Mouse (Mus musculus) stomach, embryonic 16.5 days (tissue): ENCODE measurements at regions not wholly inside any gene's neighbourhood (a gene's known extent, or its start where the extent isn't known, plus 50 kb on each side); places are given as distances from the start of the nearest gene placed in this dataset.

Experiments
- ATAC-seq: fragments of 200-750 bp; cut with Nextera tagmentation; 2 replicates; pipeline ENCODE4 v1.8.0; 2017; ENCODE audit warnings: moderate number of reproducible peaks, moderate TSS enrichment; ENCODE audit not compliant: insufficient read depth, low FRiP score
- H3K27ac ChIP-seq: fragments of 300-500 bp; sonication (generic); 2 replicates; pipeline ENCODE4 v1.5.1; 2014; ENCODE audit warnings: low read length
- H3K27me3 ChIP-seq: fragments of 300-500 bp; sonication (generic); 2 replicates; pipeline ENCODE4 v1.6.1; 2014; ENCODE audit warnings: low read length, control low read depth, mixed read lengths; ENCODE audit not compliant: control insufficient read depth, insufficient read depth
- H3K36me3 ChIP-seq: fragments of 300-500 bp; sonication (generic); 2 replicates; pipeline ENCODE4 v1.6.1; 2014; ENCODE audit warnings: low read length; ENCODE audit not compliant: control insufficient read depth, insufficient read depth
- H3K4me1 ChIP-seq: fragments of 300-500 bp; sonication (generic); 2 replicates; pipeline ENCODE4 v1.6.1; 2014; ENCODE audit warnings: low read length, control low read depth, mixed read lengths; ENCODE audit not compliant: control insufficient read depth, insufficient read depth
- H3K4me2 ChIP-seq: fragments of 300-500 bp; sonication (generic); 2 replicates; pipeline ENCODE4 v1.6.1; 2014; ENCODE audit warnings: low read depth, low read length, mixed read lengths
- H3K4me3 ChIP-seq: fragments of 300-500 bp; sonication (generic); replicated peaks from 2 replicates; pipeline ENCODE4 v1.5.1; 2014; ENCODE audit warnings: mild to moderate bottlenecking, low read length
- H3K9ac ChIP-seq: fragments of 300-500 bp; sonication (generic); 2 replicates; pipeline ENCODE4 v1.6.1; 2014; ENCODE audit warnings: low read length
- H3K9me3 ChIP-seq: fragments of 300-500 bp; sonication (generic); replicated peaks from 2 replicates; pipeline ENCODE4 v1.6.1; 2016; ENCODE audit warnings: low read length, control low read depth; ENCODE audit not compliant: control insufficient read depth
- WGBS: fragments of 180-500 bp; shearing (Covaris S2); extraction: QIAGEN DNeasy Blood & Tissue Kit; methylation state at CpG from one replicate; pipeline ENCODE4 v1.1.7; 2014; 5-methylcytosine and 5-hydroxymethylcytosine counted together

GRCm38 (mm10) chr10:111893489-111893888 is 79.0 kb upstream of the Krr1 start:
- WGBS: 65% methylated on average over 5 of the region's 5 CpGs
- peak; percentile 51; the same call in 1 of the 2 replicates for ATAC-seq
- Histone ChIP-seq H3K4me1 (peaks cover 3% of the 10 kb centered on the region; the same call in 1 of the 2 replicates), H3K9me3 (no peaks in the 10 kb centered on the region), H3K4me3 (no peak overlapping the region), H3K27ac (peak overlapping the region; percentile 90), H3K4me2 (no peak overlapping the region), H3K36me3 (no peaks in the 10 kb centered on the region), H3K27me3 (no peaks in the 10 kb centered on the region), H3K9ac (no peak overlapping the region)

- Histone ChIP-seq H3K4me3 (no peak overlapping the region), H3K4me1 (peaks cover 3% of the 10 kb centered on the region; the same call in 1 of the 2 replicates), H3K9ac (no peak overlapping the region), H3K9me3 (no peaks in the 10 kb centered on the region), H3K27ac (peak overlapping the region; percentile 90), H3K27me3 (no peaks in the 10 kb centered on the region), H3K4me2 (no peak overlapping the region), H3K36me3 (no peaks in the 10 kb centered on the region)
- peak; percentile 88 for ATAC-seq
- 57% methylated on average over 8 of the region's 8 CpGs for WGBS
Measured at GRCm38 (mm10) chr10:111893941-111894340, 78.5 kb upstream of the Krr1 start.

GRCm38 (mm10) chr10:111897361-111897760 is 75.1 kb upstream of the Krr1 start:
- H3K9me3 ChIP-seq: no peaks in the 10 kb centered on the region
- H3K9ac ChIP-seq: no peak overlapping the region
- H3K4me2 ChIP-seq: no peak overlapping the region
- WGBS: 60% methylated on average over 3 of the region's 3 CpGs
- H3K4me3 ChIP-seq: no peak overlapping the region
- peaks cover 3% of the 10 kb centered on the region; the same call in 1 of the 2 replicates for H3K4me1 ChIP-seq
- ATAC-seq: no peak
- no peaks in the 10 kb centered on the region for H3K36me3 ChIP-seq
- no peaks in the 10 kb centered on the region for H3K27me3 ChIP-seq
- H3K27ac ChIP-seq: no peak overlapping the region

- Histone ChIP-seq H3K4me1 (no peaks in the 10 kb centered on the region), H3K9me3 (no peaks in the 10 kb centered on the region), H3K27ac (no peak overlapping the region), H3K4me2 (no peak overlapping the region), H3K4me3 (no peak overlapping the region), H3K36me3 (no peaks in the 10 kb centered on the region), H3K9ac (no peak overlapping the region), H3K27me3 (no peaks in the 10 kb centered on the region)
- ATAC-seq: no peak
- 74% methylated on average over 17 of the region's 17 CpGs for WGBS
Measured at GRCm38 (mm10) chr10:111900723-111901716, 71.4 kb upstream of the Krr1 start.

GRCm38 (mm10) chr10:111903956-111904355 is 68.5 kb upstream of the Krr1 start:
- Histone ChIP-seq H3K27me3 (no peaks in the 10 kb centered on the region), H3K4me3 (no peak overlapping the region), H3K9ac (no peak overlapping the region), H3K36me3 (no peaks in the 10 kb centered on the region), H3K9me3 (no peaks in the 10 kb centered on the region), H3K27ac (no peak overlapping the region), H3K4me1 (no peaks in the 10 kb centered on the region), H3K4me2 (no peak overlapping the region)
- no peak for ATAC-seq
- 91% methylated on average over 8 of the region's 8 CpGs for WGBS

- Histone ChIP-seq H3K9me3 (no peaks in the 10 kb centered on the region), H3K4me1 (no peaks in the 10 kb centered on the region), H3K27me3 (no peaks in the 10 kb centered on the region), H3K9ac (no peak overlapping the region), H3K4me3 (no peak overlapping the region), H3K36me3 (no peaks in the 10 kb centered on the region), H3K4me2 (no peak overlapping the region), H3K27ac (no peak overlapping the region)
- WGBS: 82% methylated on average over 5 of the region's 5 CpGs
- no peak for ATAC-seq
Measured at GRCm38 (mm10) chr10:111907836-111908235, 64.6 kb upstream of the Krr1 start.

- WGBS: 94% methylated on average over 6 of the region's 6 CpGs
- Histone ChIP-seq H3K9ac (no peak overlapping the region), H3K27ac (no peak overlapping the region), H3K4me1 (no peaks in the 10 kb centered on the region), H3K27me3 (no peaks in the 10 kb centered on the region), H3K4me3 (no peak overlapping the region), H3K36me3 (no peaks in the 10 kb centered on the region), H3K4me2 (no peak overlapping the region), H3K9me3 (no peaks in the 10 kb centered on the region)
- no peak for ATAC-seq
Measured at GRCm38 (mm10) chr10:111912561-111912960, 59.9 kb upstream of the Krr1 start.

GRCm38 (mm10) chr10:111913066-111913785 is 59.2 kb upstream of the Krr1 start:
- Histone ChIP-seq H3K4me3 (no peak overlapping the region), H3K4me2 (no peak overlapping the region), H3K36me3 (no peaks in the 10 kb centered on the region), H3K9ac (no peak overlapping the region), H3K27ac (no peak overlapping the region), H3K27me3 (no peaks in the 10 kb centered on the region), H3K4me1 (no peaks in the 10 kb centered on the region), H3K9me3 (no peaks in the 10 kb centered on the region)
- no peak for ATAC-seq
- WGBS: 86% methylated on average over 20 of the region's 20 CpGs

- no peak for ATAC-seq
- Histone ChIP-seq H3K9me3 (no peaks in the 10 kb centered on the region), H3K4me2 (no peak overlapping the region), H3K4me3 (no peak overlapping the region), H3K4me1 (no peaks in the 10 kb centered on the region), H3K27me3 (no peaks in the 10 kb centered on the region), H3K36me3 (no peaks in the 10 kb centered on the region), H3K27ac (no peak overlapping the region), H3K9ac (no peak overlapping the region)
- WGBS: 93% methylated on average over 4 of the region's 4 CpGs
Measured at GRCm38 (mm10) chr10:111914231-111914630, 58.2 kb upstream of the Krr1 start.
